ENCODE assay signal across 7 mouse cellular contexts in genomic region chr6:47877461-47878132, GRCm38 (mm10). TPM values are rescaled to one million over a fixed set of nuclear protein-coding genes. Genes with fewer than 3 reads are reported as not detected.
DNase-seq lines count a peak whose midpoint lies in the region; ATAC-seq lines count a peak whose summit lies in the region.

No protein-coding gene starts in this region.

- no peaks in the 10 kb centered on the region for H3K27me3 ChIP-seq in intestine, embryonic 16.5 days (replicated peaks; ENCODE audit: control insufficient read depth, insufficient read depth, low read length)
- no peaks in the 10 kb centered on the region for H3K27me3 ChIP-seq in midbrain, embryonic 11.5 days (ENCODE audit: control insufficient read depth, insufficient read depth, low read length)

- WGBS in intestine, embryonic 16.5 days = under 1% methylated on average over 46 of the region's 71 CpGs
- under 1% methylated on average over 71 of the region's 71 CpGs for WGBS in midbrain, embryonic 11.5 days

- peak; percentile 98 for ATAC-seq in intestine, embryonic 16.5 days
- peak; percentile 96 for ATAC-seq in midbrain, embryonic 11.5 days (ENCODE audit: low FRiP score)

- H3K4me1 ChIP-seq in intestine, embryonic 16.5 days (ENCODE audit: control insufficient read depth, insufficient read depth, low read length) = peaks cover 12% of the 10 kb centered on the region
- H3K4me1 ChIP-seq in midbrain, embryonic 11.5 days (ENCODE audit: control insufficient read depth, insufficient read depth, low read length) = peaks cover 8% of the 10 kb centered on the region

- peak overlapping the region; percentile 96 for H3K4me3 ChIP-seq in intestine, embryonic 16.5 days (ENCODE audit: low read length)
- H3K4me3 ChIP-seq in midbrain, embryonic 11.5 days (ENCODE audit: low read depth, low read length) = peak overlapping the region; percentile 90

- peak; percentile 87 to 90 for DNase-seq in adrenal gland, adult 18-20 months (ENCODE audit: low spot score in 2 of 2)
- DNase-seq in embryo, embryonic 11 days = peak; percentile 94
- peak; percentile 88 to 91 for DNase-seq in gastrocnemius, postnatal 36 days
- DNase-seq in left cerebral cortex, postnatal 36 days (ENCODE audit: low spot score in 2 of 2) = peak; percentile 92 to 93
- peak; percentile 98 for DNase-seq in midbrain, embryonic 11.5 days (ENCODE audit: low spot score, missing footprints)
- DNase-seq in skeletal muscle tissue, adult 2 months (ENCODE audit: low read depth, low spot score) = peak; percentile 80

- H3K4me2 ChIP-seq in intestine, embryonic 16.5 days (ENCODE audit: low read depth, low read length) = peak overlapping the region; percentile 88
- peak overlapping the region; percentile 72 for H3K4me2 ChIP-seq in midbrain, embryonic 11.5 days

- H3K36me3 ChIP-seq in intestine, embryonic 16.5 days (ENCODE audit: control insufficient read depth, insufficient read depth, low read length) = peaks cover 9% of the 10 kb centered on the region; the same call in 1 of the 2 replicates
- peaks cover 8% of the 10 kb centered on the region; the same call in 1 of the 2 replicates for H3K36me3 ChIP-seq in midbrain, embryonic 11.5 days (ENCODE audit: control insufficient read depth, insufficient read depth, low read length)

- intact Hi-C loops in gastrocnemius, postnatal 36 days (cut with DNase I) = loop anchor here (5.0 kb wide), 1 partner anchor 40 kb away; the partner anchor contains the start of gene Zfp398
- intact Hi-C loops in left cerebral cortex, postnatal 36 days (cut with DNase I) = loop anchor here (5.0 kb wide), 2 partner anchors 40 to 45 kb away; partner anchors contain the start of genes Zfp212 and Zfp398

- peak overlapping the region; percentile 99 for H3K27ac ChIP-seq in intestine, embryonic 16.5 days (ENCODE audit: low read length)
- H3K27ac ChIP-seq in midbrain, embryonic 11.5 days (ENCODE audit: low read depth, low read length) = peak overlapping the region; percentile 95

- no peaks in the 10 kb centered on the region for H3K9me3 ChIP-seq in intestine, embryonic 16.5 days (ENCODE audit: control insufficient read depth, low read length)
- no peaks in the 10 kb centered on the region for H3K9me3 ChIP-seq in midbrain, embryonic 11.5 days (ENCODE audit: control insufficient read depth, low read length)

- H3K9ac ChIP-seq in intestine, embryonic 16.5 days (ENCODE audit: low read depth, low read length) = peak overlapping the region; percentile 94
- peak overlapping the region; percentile 97 for H3K9ac ChIP-seq in midbrain, embryonic 11.5 days (ENCODE audit: low read length)

RNA-seq across cellular contexts. Expression of gene Zfp282, which starts 0.6 kb away (rescaled TPM):
- total RNA-seq in adrenal gland, adult 18-20 months (2021) = 1 to 10 TPM; 7.7 to 8.0 TPM
- total RNA-seq in gastrocnemius, postnatal 36 days (2021) = 1 to 10 TPM; 5.9 to 6.4 TPM
- polyA plus RNA-seq in intestine, embryonic 16.5 days (2015; fragmentation: Nextera tagmentation; extraction: Ambion mirVana) = 8.9 and 9.8 TPM in 2 replicates
- 10 to 100 TPM; 14.0 to 14.8 TPM for total RNA-seq in left cerebral cortex, postnatal 36 days (2021)
- polyA plus RNA-seq in midbrain, embryonic 11.5 days (2014; fragmentation: Nextera tagmentation; extraction: Ambion mirVana) = 12.6 and 13.6 TPM in 2 replicates

RNA-seq across cellular contexts. Expression of gene Zfp398, which starts 42.1 kb away (rescaled TPM):
- total RNA-seq in adrenal gland, adult 18-20 months (2021) = 10 to 100 TPM in 1 of 2 experiments, 1 to 10 TPM in 1; 8.8 to 12.3 TPM
- 1 to 10 TPM; 4.0 to 6.2 TPM for total RNA-seq in gastrocnemius, postnatal 36 days (2021)
- polyA plus RNA-seq in intestine, embryonic 16.5 days (2015; fragmentation: Nextera tagmentation; extraction: Ambion mirVana) = 5.8 and 6.6 TPM in 2 replicates
- total RNA-seq in left cerebral cortex, postnatal 36 days (2021) = 10 to 100 TPM; 19.9 to 23.0 TPM
- polyA plus RNA-seq in midbrain, embryonic 11.5 days (2014; fragmentation: Nextera tagmentation; extraction: Ambion mirVana) = 7.6 and 8.3 TPM in 2 replicates

RNA-seq across cellular contexts. Expression of gene Zfp212, which starts 42.7 kb away (rescaled TPM):
- 10 to 100 TPM; 12.8 to 15.0 TPM for total RNA-seq in adrenal gland, adult 18-20 months (2021)
- total RNA-seq in gastrocnemius, postnatal 36 days (2021) = 1 to 10 TPM; 7.8 to 8.5 TPM
- 12.2 TPM in 2 replicates for polyA plus RNA-seq in intestine, embryonic 16.5 days (2015; fragmentation: Nextera tagmentation; extraction: Ambion mirVana)
- 10 to 100 TPM; 16.6 to 19.5 TPM for total RNA-seq in left cerebral cortex, postnatal 36 days (2021)
- 12.0 and 13.1 TPM in 2 replicates for polyA plus RNA-seq in midbrain, embryonic 11.5 days (2014; fragmentation: Nextera tagmentation; extraction: Ambion mirVana)

RNA-seq across cellular contexts. Expression of gene Zfp786, which starts 46.9 kb away (rescaled TPM):
- total RNA-seq in adrenal gland, adult 18-20 months (2021) = 1 to 10 TPM in 1 of 2 experiments, under 1 TPM in 1; 0.77 to 1.7 TPM
- under 1 TPM; 0.27 to 0.69 TPM for total RNA-seq in gastrocnemius, postnatal 36 days (2021)
- polyA plus RNA-seq in intestine, embryonic 16.5 days (2015; fragmentation: Nextera tagmentation; extraction: Ambion mirVana) = 2.0 and 2.4 TPM in 2 replicates
- total RNA-seq in left cerebral cortex, postnatal 36 days (2021) = 1 to 10 TPM; 5.5 TPM
- 7.0 and 8.1 TPM in 2 replicates for polyA plus RNA-seq in midbrain, embryonic 11.5 days (2014; fragmentation: Nextera tagmentation; extraction: Ambion mirVana)

Comparison
In these comparisons a context has a peak if more than half of its experiments do, and no peak if none do; other contexts are left out.
1. Peak in every context shown above with its lines: DNase-seq, ATAC-seq, H3K4me3 ChIP-seq and H3K27ac ChIP-seq.